Mouse (Mus musculus): ENCODE data around the gene Plk3. TPM values are rescaled to one million over a fixed set of nuclear protein-coding genes. Genes with fewer than 3 reads are reported as not detected.

The Plk3 gene
- polyA plus RNA-seq, 1 experiment: 15.2 TPM

DNA sequence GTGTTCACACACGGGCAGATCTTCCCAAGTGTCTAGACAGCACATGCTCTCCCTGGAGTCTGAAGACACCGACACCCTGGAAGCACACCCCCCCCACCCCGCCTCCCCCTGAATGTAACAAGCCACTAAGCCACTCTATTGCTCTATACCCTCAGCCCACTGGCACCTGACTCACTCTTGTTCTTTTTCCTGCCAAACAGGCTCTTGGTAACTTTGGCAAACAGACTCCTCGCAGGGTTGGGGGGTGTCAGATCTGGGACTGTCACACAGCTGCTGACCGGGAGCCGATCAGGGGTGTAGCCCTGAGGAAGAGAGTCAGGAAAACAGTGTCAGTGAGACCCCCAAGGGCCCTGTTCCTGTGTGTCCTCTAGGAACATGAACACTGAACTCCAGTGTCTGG lies 2.6 kb downstream of the Plk3 start:
- Histone ChIP-seq H3K27me3 (ENCODE audit: control insufficient read depth, insufficient read depth, insufficient read length) (no peaks in the 10 kb centered on the region), H3K79me2 (ENCODE audit: control insufficient read depth, insufficient read depth) (peaks cover 25% of the 10 kb centered on the region), H3K79me3 (ENCODE audit: low read depth) (peaks cover 13% of the 10 kb centered on the region), H3ac (ENCODE audit: control insufficient read depth, insufficient read length, low read depth) (no peak overlapping the region), H3K4me3 (ENCODE audit: insufficient read depth, poor library complexity, severe bottlenecking) (no peak overlapping the region), H3K36me3 (ENCODE audit: control insufficient read depth, insufficient read depth) (peaks cover 39% of the 10 kb centered on the region)
- TF ChIP-seq MYOG (IDR thresholded peaks at IDR 0.05; ENCODE audit: control insufficient read depth, extremely low read depth, insufficient read length) (no peak), CTCF (IDR thresholded peaks at IDR 0.05; ENCODE audit: control insufficient read depth, insufficient read depth, insufficient read length) (no peak), USF1 (IDR thresholded peaks at IDR 0.05; ENCODE audit: low read depth) (no peak), CEBPB (IDR thresholded peaks at IDR 0.05; ENCODE audit: low read depth) (no peak), MAX (IDR thresholded peaks at IDR 0.05) (no peak), MYOD1 (IDR thresholded peaks at IDR 0.05; ENCODE audit: control insufficient read depth, insufficient read length, low read depth) (no peak), FOSL1 (IDR thresholded peaks at IDR 0.05; ENCODE audit: insufficient read depth, low read length, poor library complexity, severe bottlenecking) (no peak)

DNA sequence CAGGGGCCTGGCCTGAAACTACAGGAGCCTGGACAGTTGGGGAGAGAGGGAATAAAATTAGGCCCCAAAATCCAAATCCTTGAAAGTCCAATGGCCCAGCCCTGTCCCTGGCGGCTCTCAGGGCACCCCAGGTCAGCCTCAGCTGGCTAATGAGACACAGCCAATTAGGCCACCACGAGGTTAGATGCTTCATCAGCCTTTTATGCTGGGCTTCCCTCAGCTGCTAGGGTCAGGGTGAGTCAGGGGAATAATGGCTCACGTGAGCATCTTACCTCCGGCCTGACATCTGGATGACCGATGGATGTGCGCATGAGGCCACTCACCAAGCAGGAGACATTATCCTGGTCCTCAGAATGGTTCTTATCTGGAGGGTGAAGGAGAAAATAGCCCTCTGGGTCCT lies 3.0 kb downstream of the Plk3 start:
- TF ChIP-seq USF1 (IDR thresholded peaks at IDR 0.05; ENCODE audit: low read depth) (peak; percentile 31), FOSL1 (IDR thresholded peaks at IDR 0.05; ENCODE audit: insufficient read depth, low read length, poor library complexity, severe bottlenecking) (no peak), CEBPB (IDR thresholded peaks at IDR 0.05; ENCODE audit: low read depth) (no peak), MAX (IDR thresholded peaks at IDR 0.05) (no peak), MYOG (IDR thresholded peaks at IDR 0.05; ENCODE audit: control insufficient read depth, extremely low read depth, insufficient read length) (no peak), MYOD1 (IDR thresholded peaks at IDR 0.05; ENCODE audit: control insufficient read depth, insufficient read length, low read depth) (peak; percentile 33), CTCF (IDR thresholded peaks at IDR 0.05; ENCODE audit: control insufficient read depth, insufficient read depth, insufficient read length) (no peak)
- peaks cover 13% of the 10 kb centered on the region for H3K79me3 ChIP-seq (ENCODE audit: low read depth)
- H3K79me2 ChIP-seq (ENCODE audit: control insufficient read depth, insufficient read depth): peaks cover 25% of the 10 kb centered on the region
- H3K27me3 ChIP-seq (ENCODE audit: control insufficient read depth, insufficient read depth, insufficient read length): no peaks in the 10 kb centered on the region
- H3ac ChIP-seq (ENCODE audit: control insufficient read depth, insufficient read length, low read depth): no peak overlapping the region
- H3K4me3 ChIP-seq (ENCODE audit: insufficient read depth, poor library complexity, severe bottlenecking): no peak overlapping the region
- peaks cover 39% of the 10 kb centered on the region for H3K36me3 ChIP-seq (ENCODE audit: control insufficient read depth, insufficient read depth)

DNA sequence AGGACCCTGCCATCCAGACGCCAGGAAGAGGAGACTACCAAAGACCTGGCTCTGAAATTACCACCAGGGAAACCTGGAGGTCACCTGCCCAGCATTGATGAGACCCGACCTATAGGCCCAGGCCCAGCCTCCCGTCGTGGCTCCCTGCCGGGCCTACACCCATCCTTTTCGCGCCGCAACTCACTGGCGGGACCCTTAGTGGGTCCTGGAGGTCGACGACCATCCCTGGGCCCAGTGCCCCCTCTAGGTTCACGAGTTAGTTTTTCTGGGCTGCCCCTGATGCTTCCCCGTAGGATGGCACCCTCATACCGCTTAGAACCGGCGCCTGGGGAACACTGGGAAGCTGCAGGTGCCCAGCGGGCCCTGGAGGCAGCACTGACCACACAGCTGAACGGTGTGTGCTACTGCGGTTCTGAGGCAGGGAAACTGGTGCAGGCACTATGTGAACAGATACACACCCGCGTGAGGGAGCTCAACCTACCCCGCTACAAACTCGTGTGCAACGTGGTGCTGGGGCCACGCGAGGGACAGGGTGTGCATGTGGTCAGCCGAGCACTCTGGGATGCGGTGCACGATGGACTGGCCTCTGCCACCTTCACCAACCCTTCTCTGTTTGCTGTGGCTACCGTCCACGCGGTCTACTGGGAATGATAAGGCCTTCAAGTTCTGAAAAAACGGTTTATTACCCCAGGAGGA lies 5.6 kb downstream of the Plk3 start:
- Histone ChIP-seq H3K27me3 (ENCODE audit: control insufficient read depth, insufficient read depth, insufficient read length) (no peaks in the 10 kb centered on the region), H3K79me2 (ENCODE audit: control insufficient read depth, insufficient read depth) (peaks cover 35% of the 10 kb centered on the region), H3K79me3 (ENCODE audit: low read depth) (peaks cover 12% of the 10 kb centered on the region), H3K4me3 (ENCODE audit: insufficient read depth, poor library complexity, severe bottlenecking) (no peak overlapping the region), H3K36me3 (ENCODE audit: control insufficient read depth, insufficient read depth) (peaks cover 43% of the 10 kb centered on the region), H3ac (ENCODE audit: control insufficient read depth, insufficient read length, low read depth) (no peak overlapping the region)
- TF ChIP-seq CTCF (IDR thresholded peaks at IDR 0.05; ENCODE audit: control insufficient read depth, insufficient read depth, insufficient read length): no peak
- TF ChIP-seq CEBPB (IDR thresholded peaks at IDR 0.05; ENCODE audit: low read depth): no peak
- no peak for TF ChIP-seq USF1 (IDR thresholded peaks at IDR 0.05; ENCODE audit: low read depth)
- TF ChIP-seq FOSL1 (IDR thresholded peaks at IDR 0.05; ENCODE audit: insufficient read depth, low read length, poor library complexity, severe bottlenecking): no peak
- no peak for TF ChIP-seq MYOD1 (IDR thresholded peaks at IDR 0.05; ENCODE audit: control insufficient read depth, insufficient read length, low read depth)
- TF ChIP-seq MYOG (IDR thresholded peaks at IDR 0.05; ENCODE audit: control insufficient read depth, extremely low read depth, insufficient read length): no peak
- no peak for TF ChIP-seq MAX (IDR thresholded peaks at IDR 0.05)

DNA sequence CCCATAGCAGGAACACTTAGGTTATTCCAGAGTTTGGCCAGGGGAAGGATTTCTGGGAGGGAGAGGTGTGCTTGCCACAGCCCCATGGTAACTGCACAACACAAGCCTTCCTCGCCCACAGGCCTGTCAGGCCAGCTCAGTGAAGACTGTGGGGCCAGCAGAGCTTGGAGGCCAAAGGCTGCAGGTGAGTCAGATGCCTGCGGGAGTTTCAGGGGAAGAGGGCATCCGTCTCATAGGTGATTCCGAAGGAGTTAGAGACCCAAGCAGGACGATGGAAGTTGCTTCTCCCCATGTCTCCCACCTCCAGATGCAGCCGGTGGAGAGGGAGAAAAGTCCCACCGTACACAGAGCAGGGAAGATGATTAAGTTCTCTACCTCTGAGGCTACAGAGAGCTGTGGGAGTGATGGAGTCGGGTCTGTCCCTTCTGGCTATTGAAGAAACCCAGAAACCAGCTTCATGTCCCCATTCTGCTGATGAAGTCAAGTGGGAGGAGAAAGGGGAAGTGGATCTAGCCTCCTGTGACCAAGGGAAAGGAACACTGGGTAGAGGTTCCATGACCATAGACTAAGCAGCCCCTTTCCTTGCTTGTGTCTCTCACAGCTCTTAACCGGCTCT lies 7.0 kb downstream of the Plk3 start, which contains the start of gene Tctex1d4:
Gene Tctex1d4 (plus strand): TSS at position 120 of the 616 bp plus-strand sequence.
- Histone ChIP-seq H3K36me3 (ENCODE audit: control insufficient read depth, insufficient read depth) (peaks cover 44% of the 10 kb centered on the region), H3K79me3 (ENCODE audit: low read depth) (peaks cover 5% of the 10 kb centered on the region), H3K79me2 (ENCODE audit: control insufficient read depth, insufficient read depth) (peaks cover 24% of the 10 kb centered on the region), H3ac (ENCODE audit: control insufficient read depth, insufficient read length, low read depth) (peak within 1 kb of the TSS; percentile 49), H3K4me3 (ENCODE audit: insufficient read depth, poor library complexity, severe bottlenecking) (no peak within 1 kb of the TSS), H3K27me3 (ENCODE audit: control insufficient read depth, insufficient read depth, insufficient read length) (no peaks in the 10 kb centered on the region)
- TF ChIP-seq MYOG (IDR thresholded peaks at IDR 0.05; ENCODE audit: control insufficient read depth, extremely low read depth, insufficient read length) (no peak), MYOD1 (IDR thresholded peaks at IDR 0.05; ENCODE audit: control insufficient read depth, insufficient read length, low read depth) (no peak), FOSL1 (IDR thresholded peaks at IDR 0.05; ENCODE audit: insufficient read depth, low read length, poor library complexity, severe bottlenecking) (no peak), MAX (IDR thresholded peaks at IDR 0.05) (no peak)

DNA sequence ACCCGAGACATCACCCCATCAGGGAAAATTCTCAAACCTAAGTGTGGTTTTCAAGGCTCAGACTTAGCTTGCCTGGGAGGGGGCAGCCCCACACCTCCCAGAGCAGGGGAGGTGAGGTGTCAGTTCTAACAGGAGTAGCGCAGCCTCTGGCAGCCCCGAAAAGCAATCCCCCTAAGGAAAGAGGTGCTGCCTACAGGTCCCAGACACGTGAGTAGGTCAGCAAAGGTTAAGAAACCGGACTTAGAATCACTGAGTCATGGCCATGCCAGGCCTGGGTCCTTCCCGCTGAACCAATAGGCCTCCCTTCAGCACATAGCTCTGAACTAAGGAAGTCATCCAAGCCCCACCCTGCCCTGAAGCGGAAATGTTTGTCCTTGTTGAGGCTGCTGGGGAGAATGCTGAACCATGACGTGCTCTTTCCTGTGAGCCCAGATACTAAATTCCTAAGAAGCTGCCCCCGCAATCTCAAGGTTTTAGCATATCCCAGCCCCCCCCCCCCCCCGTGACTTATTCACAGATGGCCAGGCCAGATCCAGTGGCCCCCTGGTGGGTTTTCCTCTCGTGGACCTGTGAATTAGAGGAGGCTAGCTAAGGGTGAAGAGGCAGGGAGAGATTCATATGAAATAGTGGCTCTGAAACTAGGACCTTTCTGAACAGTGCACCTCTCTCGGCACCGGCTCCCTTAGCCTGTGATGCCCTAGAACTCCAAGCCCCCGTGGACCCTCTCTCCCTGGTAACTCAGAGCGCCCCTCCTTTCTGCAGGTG lies 7.7 kb downstream of the Plk3 start:
- no peaks in the 10 kb centered on the region for H3K27me3 ChIP-seq (ENCODE audit: control insufficient read depth, insufficient read depth, insufficient read length)
- H3K4me3 ChIP-seq (ENCODE audit: insufficient read depth, poor library complexity, severe bottlenecking): no peak overlapping the region
- peaks cover 39% of the 10 kb centered on the region for H3K36me3 ChIP-seq (ENCODE audit: control insufficient read depth, insufficient read depth)
- peaks cover 5% of the 10 kb centered on the region for H3K79me3 ChIP-seq (ENCODE audit: low read depth)
- H3ac ChIP-seq (ENCODE audit: control insufficient read depth, insufficient read length, low read depth): peak overlapping the region; percentile 49
- TF ChIP-seq MYOD1 (IDR thresholded peaks at IDR 0.05; ENCODE audit: control insufficient read depth, insufficient read length, low read depth) (no peak), MAX (IDR thresholded peaks at IDR 0.05) (peak; percentile 58), CEBPB (IDR thresholded peaks at IDR 0.05; ENCODE audit: low read depth) (no peak), CTCF (IDR thresholded peaks at IDR 0.05; ENCODE audit: control insufficient read depth, insufficient read depth, insufficient read length) (no peak), MYOG (IDR thresholded peaks at IDR 0.05; ENCODE audit: control insufficient read depth, extremely low read depth, insufficient read length) (no peak), FOSL1 (IDR thresholded peaks at IDR 0.05; ENCODE audit: insufficient read depth, low read length, poor library complexity, severe bottlenecking) (no peak), USF1 (IDR thresholded peaks at IDR 0.05; ENCODE audit: low read depth) (peak; percentile 60)
- H3K79me2 ChIP-seq (ENCODE audit: control insufficient read depth, insufficient read depth): peaks cover 19% of the 10 kb centered on the region

Measured in C2C12 (cell line).